Mouse (Mus musculus) heart, embryonic 11.5 days (tissue): ENCODE data around the gene Ptpn21. TPM values are rescaled to one million over a fixed set of nuclear protein-coding genes. Genes with fewer than 3 reads are reported as not detected.

Experiments
- ATAC-seq: fragments of 200-750 bp; cut with Nextera tagmentation; replicated peaks from 2 replicates; pipeline ENCODE4 v1.8.0; 2017; ENCODE audit warnings: moderate library complexity; ENCODE audit not compliant: insufficient number of reproducible peaks, low FRiP score, low TSS enrichment
- H3K27ac ChIP-seq: fragments of 300-500 bp; sonication (generic); 2 replicates; pipeline ENCODE4 v1.5.1; 2014; ENCODE audit warnings: mild to moderate bottlenecking, low read depth, low read length
- H3K27me3 ChIP-seq: fragments of 300-500 bp; sonication (generic); 2 replicates; pipeline ENCODE4 v1.6.1; 2014; ENCODE audit warnings: mild to moderate bottlenecking, low read length, mixed read lengths; ENCODE audit not compliant: control insufficient read depth, insufficient read depth
- H3K36me3 ChIP-seq: fragments of 300-500 bp; sonication (generic); 2 replicates; pipeline ENCODE4 v1.6.1; 2014; ENCODE audit warnings: mild to moderate bottlenecking, low read length, moderate library complexity, mixed read lengths; ENCODE audit not compliant: control insufficient read depth, insufficient read depth
- H3K4me1 ChIP-seq: fragments of 300-500 bp; sonication (generic); 2 replicates; pipeline ENCODE4 v1.6.1; 2014; ENCODE audit warnings: low read length; ENCODE audit not compliant: control insufficient read depth, insufficient read depth
- H3K4me2 ChIP-seq: fragments of 300-500 bp; sonication (generic); 2 replicates; pipeline ENCODE4 v1.6.1; 2014; ENCODE audit warnings: mild to moderate bottlenecking, moderate library complexity
- H3K4me3 ChIP-seq: fragments of 300-500 bp; sonication (generic); 2 replicates; pipeline ENCODE4 v1.5.1; 2014; ENCODE audit warnings: low read depth, low read length
- H3K9ac ChIP-seq: fragments of 300-500 bp; sonication (generic); 2 replicates; pipeline ENCODE4 v1.6.1; 2014; ENCODE audit warnings: mild to moderate bottlenecking, low read depth, low read length, moderate library complexity
- H3K9me3 ChIP-seq: fragments of 300-500 bp; sonication (generic); replicated peaks from 2 replicates; pipeline ENCODE4 v1.6.1; 2016; ENCODE audit warnings: low read length; ENCODE audit not compliant: control insufficient read depth
- WGBS: fragments of 180-500 bp; shearing (Covaris S2); extraction: QIAGEN DNeasy Blood & Tissue Kit; methylation state at CpG from one replicate; pipeline ENCODE4 v1.1.7; 2014; ENCODE audit not compliant: insufficient replicate concordance; 5-methylcytosine and 5-hydroxymethylcytosine counted together
- polyA plus RNA-seq: library from polyadenylated mRNA; unstranded; fragments of >200 nt; fragmentation: Nextera tagmentation; extraction: Ambion mirVana; gene quantifications from 2 replicates; pipeline ENCODE4 v1.2.1, GENCODE M21; 2014

Gene Ptpn21
- polyA plus RNA-seq, 1 experiment from 2014 or later: 13.0 TPM

- ATAC-seq: no peak
- WGBS: 86% methylated on average over 5 of the region's 5 CpGs
- H3K27ac ChIP-seq: no peak overlapping the region
- H3K36me3 ChIP-seq: no peaks in the 10 kb centered on the region; the same call in 1 of the 2 replicates
- no peaks in the 10 kb centered on the region for H3K9me3 ChIP-seq
- no peak overlapping the region for H3K4me2 ChIP-seq
- no peak overlapping the region for H3K4me3 ChIP-seq
- peaks cover 2% of the 10 kb centered on the region; the same call in 1 of the 2 replicates for H3K4me1 ChIP-seq
- no peak overlapping the region for H3K9ac ChIP-seq
- no peaks in the 10 kb centered on the region for H3K27me3 ChIP-seq
Measured at GRCm38 (mm10) chr12:98669864-98670263, 67.3 kb downstream of the Ptpn21 start.

- no peaks in the 10 kb centered on the region for H3K9me3 ChIP-seq
- H3K4me2 ChIP-seq: no peak overlapping the region; the same call in 1 of the 2 replicates
- no peaks in the 10 kb centered on the region; the same call in 1 of the 2 replicates for H3K4me1 ChIP-seq
- H3K36me3 ChIP-seq: no peaks in the 10 kb centered on the region; the same call in 1 of the 2 replicates
- ATAC-seq: no peak
- WGBS: 67% methylated on average over 10 of the region's 10 CpGs
- H3K27me3 ChIP-seq: no peaks in the 10 kb centered on the region
- no peak overlapping the region for H3K9ac ChIP-seq
- peak overlapping the region; percentile 68 for H3K27ac ChIP-seq
- H3K4me3 ChIP-seq: no peak overlapping the region
Measured at GRCm38 (mm10) chr12:98669086-98669485, 68.1 kb downstream of the Ptpn21 start.

GRCm38 (mm10) chr12:98668132-98668814, 68.9 kb downstream of the Ptpn21 start:
- peak; percentile 57; the same call in 1 of the 2 replicates for ATAC-seq

GRCm38 (mm10) chr12:98662617-98663016, 74.6 kb downstream of the Ptpn21 start:
- Histone ChIP-seq H3K4me1 (no peaks in the 10 kb centered on the region), H3K4me3 (no peak overlapping the region), H3K27me3 (no peaks in the 10 kb centered on the region), H3K27ac (no peak overlapping the region), H3K9me3 (no peaks in the 10 kb centered on the region), H3K36me3 (peaks cover 7% of the 10 kb centered on the region; the same call in 1 of the 2 replicates), H3K4me2 (no peak overlapping the region), H3K9ac (no peak overlapping the region)
- ATAC-seq: no peak
- WGBS: 88% methylated on average over 7 of the region's 7 CpGs

More at GRCm38 (mm10) chr12:98668132-98668814, 68.9 kb downstream of the Ptpn21 start:
- Histone ChIP-seq H3K9ac (no peak overlapping the region), H3K27ac (peak overlapping the region; percentile 60), H3K9me3 (no peaks in the 10 kb centered on the region), H3K4me2 (peak overlapping the region; percentile 5), H3K27me3 (no peaks in the 10 kb centered on the region), H3K4me3 (no peak overlapping the region), H3K36me3 (no peaks in the 10 kb centered on the region), H3K4me1 (no peaks in the 10 kb centered on the region; the same call in 1 of the 2 replicates)
- 34% methylated on average over 10 of the region's 10 CpGs for WGBS

GRCm38 (mm10) chr12:98656873-98657272, 80.3 kb downstream of the Ptpn21 start:
- no peak overlapping the region for H3K4me3 ChIP-seq
- WGBS: 62% methylated on average over 2 of the region's 2 CpGs
- H3K4me2 ChIP-seq: no peak overlapping the region
- ATAC-seq: no peak
- no peaks in the 10 kb centered on the region for H3K9me3 ChIP-seq
- no peak overlapping the region for H3K9ac ChIP-seq
- H3K36me3 ChIP-seq: peaks cover 3% of the 10 kb centered on the region; the same call in 1 of the 2 replicates
- no peaks in the 10 kb centered on the region for H3K4me1 ChIP-seq
- no peak overlapping the region for H3K27ac ChIP-seq
- H3K27me3 ChIP-seq: no peaks in the 10 kb centered on the region

GRCm38 (mm10) chr12:98644852-98645251, 92.4 kb downstream of the Ptpn21 start:
- Histone ChIP-seq H3K9ac (no peak overlapping the region), H3K4me1 (no peaks in the 10 kb centered on the region), H3K9me3 (no peaks in the 10 kb centered on the region), H3K27me3 (no peaks in the 10 kb centered on the region), H3K4me2 (no peak overlapping the region), H3K27ac (no peak overlapping the region), H3K36me3 (no peaks in the 10 kb centered on the region), H3K4me3 (no peak overlapping the region)
- ATAC-seq: no peak

GRCm38 (mm10) chr12:98628260-98628970, 108.8 kb downstream of the Ptpn21 start:
- Histone ChIP-seq H3K27me3 (no peaks in the 10 kb centered on the region), H3K27ac (peak overlapping the region; percentile 46; the same call in 1 of the 2 replicates), H3K4me2 (peak overlapping the region; percentile 85), H3K4me3 (peak overlapping the region; percentile 89), H3K9me3 (no peaks in the 10 kb centered on the region), H3K9ac (peak overlapping the region; percentile 81), H3K36me3 (no peaks in the 10 kb centered on the region), H3K4me1 (0 out of 2 replicates have a peak, but pooled peaks cover 4% of the 10 kb centered on the region)
- ATAC-seq: peak; percentile 74
- whole genome bisulfite sequencing: 1% methylated on average over 16 of the region's 16 CpGs

- WGBS: 3% methylated on average over 32 of the region's 32 CpGs
- H3K4me1 ChIP-seq: 0 out of 2 replicates have a peak, but pooled peaks cover 4% of the 10 kb centered on the region
- H3K27ac ChIP-seq: peak within 1 kb of the TSS; percentile 46; the same call in 1 of the 2 replicates
Measured at GRCm38 (mm10) chr12:98627392-98628259, 109.6 kb downstream of the Ptpn21 start, which contains the start of gene Spata7. Gene Spata7, plus strand, starts transcription at chr12:98628157.

More at GRCm38 (mm10) chr12:98627392-98628259, 109.6 kb downstream of the Ptpn21 start, which contains the start of gene Spata7:
- ATAC-seq: peak; percentile 94
- H3K4me3 ChIP-seq: peak within 1 kb of the TSS; percentile 89
- H3K4me2 ChIP-seq: peak within 1 kb of the TSS; percentile 85
- H3K9ac ChIP-seq: peak within 1 kb of the TSS; percentile 81
- no peaks in the 10 kb centered on the region for H3K9me3 ChIP-seq
- H3K27me3 ChIP-seq: no peaks in the 10 kb centered on the region
- H3K36me3 ChIP-seq: no peaks in the 10 kb centered on the region
